ENCODE assay signal across 10 mouse cellular contexts in genomic region chr13:55172336-55172770, GRCm38 (mm10). TPM values are rescaled to one million over a fixed set of nuclear protein-coding genes. Genes with fewer than 3 reads are reported as not detected.
DNase-seq lines count a peak whose midpoint lies in the region; ATAC-seq and TF ChIP-seq lines count a peak whose summit lies in the region.
"Had no signal": no experiment of that assay in that cellular context is flagged by ENCODE, and none has a peak within 500 bp of the region (broad histone marks: within the 10 kb centered on the region; RNA-seq: fewer than 3 reads in every experiment).

No protein-coding gene starts in this region.

- 40% methylated on average over 7 of the region's 7 CpGs for WGBS in lung, embryonic 14.5 days
- 50% methylated on average over 7 of the region's 7 CpGs for WGBS in hindbrain, embryonic 16.5 days
- WGBS in neural tube, embryonic 13.5 days: 53% methylated on average over 7 of the region's 7 CpGs

- H3K4me3 ChIP-seq in lung, embryonic 14.5 days (ENCODE audit: low read depth, low read length): no peak overlapping the region
- no peak overlapping the region for H3K4me3 ChIP-seq in hindbrain, embryonic 16.5 days (ENCODE audit: low read length)
- no peak overlapping the region for H3K4me3 ChIP-seq in neural tube, embryonic 13.5 days

- no peak for TF ChIP-seq CTCF in lung, embryonic 14.5 days (IDR thresholded peaks at IDR 0.05; ENCODE audit: low read depth)

- no peaks in the 10 kb centered on the region for H3K27me3 ChIP-seq in lung, embryonic 14.5 days (ENCODE audit: insufficient read depth, low read length)
- no peaks in the 10 kb centered on the region for H3K27me3 ChIP-seq in hindbrain, embryonic 16.5 days (replicated peaks; ENCODE audit: control insufficient read depth, insufficient read depth, low read length)
- H3K27me3 ChIP-seq in neural tube, embryonic 13.5 days: no peaks in the 10 kb centered on the region

- no peak overlapping the region for H3K9ac ChIP-seq in lung, embryonic 14.5 days
- no peak overlapping the region for H3K9ac ChIP-seq in hindbrain, embryonic 16.5 days (ENCODE audit: low read depth, low read length)
- no peak overlapping the region for H3K9ac ChIP-seq in neural tube, embryonic 13.5 days

- H3K4me2 ChIP-seq in lung, embryonic 14.5 days: peak overlapping the region; percentile 58
- peak overlapping the region; percentile 43 for H3K4me2 ChIP-seq in hindbrain, embryonic 16.5 days (ENCODE audit: low read length)
- H3K4me2 ChIP-seq in neural tube, embryonic 13.5 days: peak overlapping the region; percentile 44; the same call in 1 of the 2 replicates

- no peaks in the 10 kb centered on the region for H3K9me3 ChIP-seq in lung, embryonic 14.5 days (ENCODE audit: low read depth, low read length)
- H3K9me3 ChIP-seq in hindbrain, embryonic 16.5 days (ENCODE audit: control insufficient read depth, low read length): no peaks in the 10 kb centered on the region
- no peaks in the 10 kb centered on the region for H3K9me3 ChIP-seq in neural tube, embryonic 13.5 days

- ATAC-seq in lung, embryonic 14.5 days (ENCODE audit: insufficient read depth): no peak
- no peak for ATAC-seq in hindbrain, embryonic 16.5 days
- ATAC-seq in neural tube, embryonic 13.5 days (ENCODE audit: low read depth): no peak
- ATAC-seq in erythroid progenitor cell, adult 5-6 weeks (replicated peaks; ENCODE audit: low FRiP score, poor library complexity, severe bottlenecking): no peak

- H3K27ac ChIP-seq in lung, embryonic 14.5 days (ENCODE audit: low read depth): peak overlapping the region; percentile 83; the same call in 1 of the 2 replicates
- H3K27ac ChIP-seq in hindbrain, embryonic 16.5 days (ENCODE audit: low read depth, low read length): no peak overlapping the region; the same call in 1 of the 2 replicates
- peak overlapping the region; percentile 77; the same call in 1 of the 2 replicates for H3K27ac ChIP-seq in neural tube, embryonic 13.5 days (replicated peaks)

- 0 out of 2 replicates have a peak, but pooled peaks cover 1% of the 10 kb centered on the region for H3K36me3 ChIP-seq in lung, embryonic 14.5 days (ENCODE audit: insufficient read depth)
- H3K36me3 ChIP-seq in hindbrain, embryonic 16.5 days (ENCODE audit: control insufficient read depth, insufficient read depth, low read length): no peaks in the 10 kb centered on the region
- no peaks in the 10 kb centered on the region for H3K36me3 ChIP-seq in neural tube, embryonic 13.5 days

- DNase-seq in adrenal gland, adult 8-10 months: peak; percentile 59
- no peak for DNase-seq in adrenal gland, postnatal 4 days (ENCODE audit: low spot score in 2 of 2)
- no peak for DNase-seq in lung, embryonic 14.5 days
- no peak for DNase-seq in lung, postnatal 25 days (ENCODE audit: low spot score)
- DNase-seq in spleen, adult 12 weeks (ENCODE audit: low spot score): no peak
- DNase-seq: thymus, postnatal 36 days had no signal

- peaks cover 7% of the 10 kb centered on the region for H3K4me1 ChIP-seq in lung, embryonic 14.5 days (ENCODE audit: insufficient read depth)
- H3K4me1 ChIP-seq in hindbrain, embryonic 16.5 days (ENCODE audit: control insufficient read depth, insufficient read depth, low read depth, low read length): peaks cover 20% of the 10 kb centered on the region
- peaks cover 41% of the 10 kb centered on the region for H3K4me1 ChIP-seq in neural tube, embryonic 13.5 days (replicated peaks)

RNA-seq across cellular contexts. Expression of gene Fgfr4, which starts 19.9 kb away (rescaled TPM):
- total RNA-seq in adrenal gland, adult 8-10 months (2022): 10 to 100 TPM; 19.0 to 63.2 (median 35.3) TPM
- total RNA-seq in adrenal gland, postnatal 4 days (2021): 10 to 100 TPM; 35.8 to 39.6 TPM
- polyA plus RNA-seq in lung, embryonic 14.5 days (2014; fragmentation: Nextera tagmentation; extraction: Ambion mirVana): 14.6 and 17.3 TPM in 2 replicates
- polyA plus RNA-seq in hindbrain, embryonic 16.5 days (2015; fragmentation: Nextera tagmentation; extraction: Ambion mirVana): 1.3 and 1.6 TPM in 2 replicates
- polyA plus RNA-seq in neural tube, embryonic 13.5 days (2015; fragmentation: Nextera tagmentation; extraction: Ambion mirVana): 1.1 and 1.9 TPM in 2 replicates
- not detected in 2 replicates for total RNA-seq in erythroid progenitor cell, adult 5-6 weeks (2015; ENCODE audit: low replicate concordance)
- total RNA-seq in erythroid progenitor cell, adult 5-6 weeks (2017; ENCODE audit: low replicate concordance): not detected in 2 replicates
- total RNA-seq: hematopoietic stem cell, adult 5-6 weeks had no signal

RNA-seq across cellular contexts. Expression of gene Nsd1, which starts 37.2 kb away (rescaled TPM):
- total RNA-seq in adrenal gland, adult 8-10 months (2022): 100 to 1,000 TPM in 2 of 4 experiments, 10 to 100 TPM in 2; 84.9 to 139 (median 113) TPM
- 100 to 1,000 TPM; 168 to 172 TPM for total RNA-seq in adrenal gland, postnatal 4 days (2021)
- 70.0 and 80.7 TPM in 2 replicates for polyA plus RNA-seq in lung, embryonic 14.5 days (2014; fragmentation: Nextera tagmentation; extraction: Ambion mirVana)
- 40.8 and 46.3 TPM in 2 replicates for polyA plus RNA-seq in hindbrain, embryonic 16.5 days (2015; fragmentation: Nextera tagmentation; extraction: Ambion mirVana)
- 58.1 and 62.2 TPM in 2 replicates for polyA plus RNA-seq in neural tube, embryonic 13.5 days (2015; fragmentation: Nextera tagmentation; extraction: Ambion mirVana)
- total RNA-seq in erythroid progenitor cell, adult 5-6 weeks (2015; ENCODE audit: low replicate concordance): 36.9 and 38.2 TPM in 2 replicates
- 50.6 and 85.7 TPM in 2 replicates for total RNA-seq in erythroid progenitor cell, adult 5-6 weeks (2017; ENCODE audit: low replicate concordance)

RNA-seq across cellular contexts. Expression of gene Gm17617, which starts 39.0 kb away (rescaled TPM):
- total RNA-seq in adrenal gland, adult 8-10 months (2022): not detected
- total RNA-seq in adrenal gland, postnatal 4 days (2021): not detected
- not detected in 2 replicates for polyA plus RNA-seq in lung, embryonic 14.5 days (2014; fragmentation: Nextera tagmentation; extraction: Ambion mirVana)
- not detected in 2 replicates for polyA plus RNA-seq in hindbrain, embryonic 16.5 days (2015; fragmentation: Nextera tagmentation; extraction: Ambion mirVana)
- polyA plus RNA-seq in neural tube, embryonic 13.5 days (2015; fragmentation: Nextera tagmentation; extraction: Ambion mirVana): not detected in 2 replicates
- total RNA-seq in erythroid progenitor cell, adult 5-6 weeks (2015; ENCODE audit: low replicate concordance): not detected in 2 replicates
- not detected in 2 replicates for total RNA-seq in erythroid progenitor cell, adult 5-6 weeks (2017; ENCODE audit: low replicate concordance)
- total RNA-seq: hematopoietic stem cell, adult 5-6 weeks had no signal

Comparison
In these comparisons a context has a peak if more than half of its experiments do, and no peak if none do; other contexts are left out.
1. RNA of gene Fgfr4, which starts 19.9 kb away (total RNA-seq): 19.0 to 63.2 TPM in adrenal gland, adult 8-10 months and 35.8 to 39.6 TPM in adrenal gland, postnatal 4 days; not detected in erythroid progenitor cell, adult 5-6 weeks; every median in the first group is over 10 times any median in the second.
2. Peak in every context shown above with its lines, with median percentiles within 50 percentile points of each other: H3K4me2 ChIP-seq.